Mouse (Mus musculus): Measurements from ENCODE around the gene Hoxa13. TPM values are rescaled to one million over a fixed set of nuclear protein-coding genes. Genes with fewer than 3 reads are reported as not detected.
A peak's percentile ranks its signal among the peaks of the same experiment; 100 is the strongest.

Gene Hoxa13
- polyA plus RNA-seq, 1 experiment from 2014 or later: 0.43 TPM

DNA sequence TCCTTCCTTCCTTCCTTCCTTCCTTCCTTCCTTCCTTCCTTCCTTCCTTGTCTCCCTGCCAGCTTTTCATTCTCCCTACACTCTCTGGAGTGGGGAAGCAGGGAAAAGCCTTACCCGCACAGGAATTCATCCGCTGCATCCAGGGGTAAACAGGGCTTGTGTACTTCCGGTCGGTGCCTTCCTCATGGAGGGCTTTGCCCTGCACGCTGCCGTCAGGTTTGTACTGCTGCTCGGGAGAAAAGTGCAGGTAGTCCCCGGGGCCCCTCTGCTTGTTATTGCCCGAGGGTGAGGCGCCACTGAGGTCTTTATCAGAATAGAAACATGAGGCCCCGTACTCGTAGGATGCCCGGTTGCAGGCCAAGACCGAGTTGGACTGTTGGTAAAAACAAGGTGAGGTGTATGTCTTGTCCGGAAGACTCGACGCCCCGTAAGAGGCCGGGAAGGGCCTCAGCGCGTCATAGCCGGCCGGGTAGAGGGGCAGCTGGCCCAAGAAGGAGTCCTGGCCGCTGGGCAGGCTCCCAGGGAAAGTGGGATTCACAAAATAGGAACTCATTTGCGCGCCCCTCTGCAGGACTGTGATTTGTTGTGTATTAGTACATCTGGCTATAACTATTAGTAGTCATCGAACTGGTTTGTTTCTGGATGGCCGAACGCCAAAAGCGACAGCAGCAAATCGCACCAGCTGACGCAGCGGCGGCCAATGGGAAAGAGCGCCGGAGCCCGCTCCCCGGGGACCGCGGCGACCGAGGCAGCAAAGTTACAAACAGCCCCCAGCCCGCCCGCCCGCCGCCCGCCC lies 52.4 kb downstream of the Hoxa13 start, which contains the start of gene Hoxa6:
TSS of gene Hoxa6 (minus strand) at position 651 of the 796 bp plus-strand sequence.
- peak; percentile 3; the same call in 1 of the 2 replicates for ATAC-seq (replicated peaks; ENCODE audit: low FRiP score)
- peak within 1 kb of the TSS; percentile 90 for H3K27ac ChIP-seq
- H3K4me1 ChIP-seq: peaks cover 78% of the 10 kb centered on the region
- H3K27me3 ChIP-seq: peaks cover 4% of the 10 kb centered on the region; the same call in 1 of the 2 replicates
- peak within 1 kb of the TSS; percentile 69 for H3K4me3 ChIP-seq (replicated peaks)
- WGBS: 2% methylated on average over 47 of the region's 47 CpGs
- peak within 1 kb of the TSS; percentile 62 for H3K9ac ChIP-seq
- peak within 1 kb of the TSS; percentile 92 for H3K4me2 ChIP-seq
- no peaks in the 10 kb centered on the region for H3K9me3 ChIP-seq (replicated peaks)
- peaks cover 21% of the 10 kb centered on the region for H3K36me3 ChIP-seq

MicroRNAs encoded within 50 kb of the gene (microRNA counts, 519-probe panel; counts per million panel counts)
- microRNA mmu-miR-196b: 3,761 counts per million, percentile 93 among the panel's probes with 10 or more counts

Small RNA genes lying within 50 kb of the gene (microRNA-seq; reads per million reads assigned to microRNA genes)
- 28,719 reads per million, percentile 98 among the genes with 10 or more reads in this experiment for gene Mir196b

Other genes starting within 250 kb of the Hoxa13 start
- 34.5 and 35.0 TPM in 2 replicates for gene Skap2, start 248.3 kb downstream of the Hoxa13 start, polyA plus RNA-seq (2015; fragmentation: Nextera tagmentation; extraction: Ambion mirVana)
- 0.64 and 0.81 TPM in 2 replicates for gene Hoxa1, start 102.6 kb downstream of the Hoxa13 start, polyA plus RNA-seq (2015; fragmentation: Nextera tagmentation; extraction: Ambion mirVana)
- 2.2 and 3.6 TPM in 2 replicates for gene Hoxa2, start 96.0 kb downstream of the Hoxa13 start, polyA plus RNA-seq (2015; fragmentation: Nextera tagmentation; extraction: Ambion mirVana)
- 2.1 and 2.4 TPM in 2 replicates for gene 5730596B20Rik, start 83.4 kb downstream of the Hoxa13 start, polyA plus RNA-seq (2015; fragmentation: Nextera tagmentation; extraction: Ambion mirVana)
- gene Hoxa4, start 69.1 kb downstream of the Hoxa13 start, polyA plus RNA-seq (2015; fragmentation: Nextera tagmentation; extraction: Ambion mirVana): 1.5 and 1.8 TPM in 2 replicates
- gene Hoxa5, start 56.3 kb downstream of the Hoxa13 start, polyA plus RNA-seq (2015; fragmentation: Nextera tagmentation; extraction: Ambion mirVana): 11.0 and 11.5 TPM in 2 replicates
- 4.2 and 4.3 TPM in 2 replicates for gene Hoxa6, start 52.2 kb downstream of the Hoxa13 start, polyA plus RNA-seq (2015; fragmentation: Nextera tagmentation; extraction: Ambion mirVana)
- 9.5 and 11.8 TPM in 2 replicates for gene Hoxa3, start 47.5 kb downstream of the Hoxa13 start, polyA plus RNA-seq (2015; fragmentation: Nextera tagmentation; extraction: Ambion mirVana)
- gene Gm28308, start 47.5 kb downstream of the Hoxa13 start, polyA plus RNA-seq (2015; fragmentation: Nextera tagmentation; extraction: Ambion mirVana): 0.92 TPM in 1 of 2 replicates, not detected in the other
- gene Hoxa7, start 39.0 kb downstream of the Hoxa13 start, polyA plus RNA-seq (2015; fragmentation: Nextera tagmentation; extraction: Ambion mirVana): 26.7 and 27.2 TPM in 2 replicates
- gene Hoxa9, start 29.8 kb downstream of the Hoxa13 start, polyA plus RNA-seq (2015; fragmentation: Nextera tagmentation; extraction: Ambion mirVana): 53.4 and 65.1 TPM in 2 replicates
- gene Hoxa10, start 20.0 kb downstream of the Hoxa13 start, polyA plus RNA-seq (2015; fragmentation: Nextera tagmentation; extraction: Ambion mirVana): 157 and 172 TPM in 2 replicates
- 34.3 and 34.8 TPM in 2 replicates for gene Hoxa11, start 15.1 kb downstream of the Hoxa13 start, polyA plus RNA-seq (2015; fragmentation: Nextera tagmentation; extraction: Ambion mirVana)
- 0.14 TPM in 1 of 2 replicates, not detected in the other for gene Evx1, start 52.6 kb upstream of the Hoxa13 start, polyA plus RNA-seq (2015; fragmentation: Nextera tagmentation; extraction: Ambion mirVana)

Data from kidney, embryonic 15.5 days (tissue).